Mouse (Mus musculus) mouse trophoblast stem cell (cell line): ENCODE measurements around the gene Mbd3.
"Not testable (repeated sequence)": the region's sequence is repeated elsewhere in the genome, so short reads cannot be mapped to it uniquely, and the experiment has no call there.

Source experiments
- in situ Hi-C, 2 experiments: fragments of 300-500 bp; cut with MseI, MboI; formaldehyde crosslinking; loops; 2 replicates in 1 of 2; 3 replicates in 1 of 2; pipeline ENCODE4 v1.15.1; 2025

The Mbd3 gene

GRCm38 (mm10) chr10:80371411-80371966 is 27.9 kb downstream of the Mbd3 start:
- in situ Hi-C loops = no loop called here

GRCm38 (mm10) chr10:80369995-80370747 is 29.2 kb downstream of the Mbd3 start:
- in situ Hi-C loops = no loop called here

- in situ Hi-C loops = no loop called here
Measured at GRCm38 (mm10) chr10:80368392-80368791, 31.0 kb downstream of the Mbd3 start.

GRCm38 (mm10) chr10:80367954-80368353 is 31.4 kb downstream of the Mbd3 start:
- in situ Hi-C loops = no loop called here

GRCm38 (mm10) chr10:80365736-80366135 is 33.6 kb downstream of the Mbd3 start:
- in situ Hi-C loops = no loop called here

GRCm38 (mm10) chr10:80363734-80364133 is 35.6 kb downstream of the Mbd3 start:
- in situ Hi-C loops = no loop called here

- in situ Hi-C loops = no loop called here
Measured at GRCm38 (mm10) chr10:80357994-80358639, 41.2 kb downstream of the Mbd3 start.

GRCm38 (mm10) chr10:80357336-80357735 is 42.0 kb downstream of the Mbd3 start:
- in situ Hi-C loops = no loop called here

- in situ Hi-C loops = no loop called here
Measured at GRCm38 (mm10) chr10:80356737-80357136, 42.6 kb downstream of the Mbd3 start.

- in situ Hi-C loops = no loop called here
Measured at GRCm38 (mm10) chr10:80356001-80356682, 43.2 kb downstream of the Mbd3 start, which contains the start of gene Plk5. Gene Plk5, plus strand, starts transcription at chr10:80356459.

- in situ Hi-C loops = no loop called here
Measured at GRCm38 (mm10) chr10:80355431-80355830, 43.9 kb downstream of the Mbd3 start.

- in situ Hi-C loops = no loop called here
Measured at GRCm38 (mm10) chr10:80352727-80353126, 46.6 kb downstream of the Mbd3 start.

- in situ Hi-C loops = no loop called here
Measured at GRCm38 (mm10) chr10:80351896-80352295, 47.5 kb downstream of the Mbd3 start.

GRCm38 (mm10) chr10:80350292-80350691 is 49.1 kb downstream of the Mbd3 start:
- in situ Hi-C loops = no loop called here

GRCm38 (mm10) chr10:80348981-80349380 is 50.4 kb downstream of the Mbd3 start:
- in situ Hi-C loops = no loop called here

- in situ Hi-C loops = no loop called here
Measured at GRCm38 (mm10) chr10:80348244-80348781, 51.0 kb downstream of the Mbd3 start, which contains the start of gene Adamtsl5. Gene Adamtsl5, minus strand, starts transcription at chr10:80348412.

- in situ Hi-C loops = no loop called here
Measured at GRCm38 (mm10) chr10:80347514-80347967, 51.8 kb downstream of the Mbd3 start.

- in situ Hi-C loops = not testable (repeated sequence)
Measured at GRCm38 (mm10) chr10:80345929-80346328, 53.4 kb downstream of the Mbd3 start.

GRCm38 (mm10) chr10:80345122-80345521 is 54.2 kb downstream of the Mbd3 start:
- in situ Hi-C loops = no loop called here

GRCm38 (mm10) chr10:80344131-80344661 is 55.2 kb downstream of the Mbd3 start:
- in situ Hi-C loops = no loop called here

GRCm38 (mm10) chr10:80343425-80343895 is 55.9 kb downstream of the Mbd3 start:
- in situ Hi-C loops = no loop called here
